Mouse (Mus musculus) liver, embryonic 12.5 days (tissue): Measurements from ENCODE around the gene Dync1i1. TPM values are rescaled to one million over a fixed set of nuclear protein-coding genes. Genes with fewer than 3 reads are reported as not detected.

Source experiments
- ATAC-seq: fragments of 200-750 bp; cut with Nextera tagmentation; 2 replicates; pipeline ENCODE4 v1.8.0; 2017; ENCODE audit warnings: moderate number of reproducible peaks, mild to moderate bottlenecking, moderate library complexity
- H3K27ac ChIP-seq: fragments of 300-500 bp; sonication (generic); 2 replicates; pipeline ENCODE4 v1.5.1; 2016; ENCODE audit warnings: mild to moderate bottlenecking
- H3K27me3 ChIP-seq: fragments of 300-500 bp; sonication (generic); replicated peaks from 2 replicates; pipeline ENCODE4 v1.6.1; 2016; ENCODE audit warnings: mild to moderate bottlenecking, moderate library complexity
- H3K36me3 ChIP-seq: fragments of 300-500 bp; sonication (generic); 2 replicates; pipeline ENCODE4 v1.6.1; 2016; ENCODE audit warnings: mild to moderate bottlenecking, moderate library complexity
- H3K4me1 ChIP-seq: fragments of 300-500 bp; sonication (generic); 2 replicates; pipeline ENCODE4 v1.6.1; 2016
- H3K4me2 ChIP-seq: fragments of 300-500 bp; sonication (generic); 2 replicates; pipeline ENCODE4 v1.6.1; 2016; ENCODE audit warnings: mild to moderate bottlenecking, moderate library complexity
- H3K4me3 ChIP-seq: fragments of 300-500 bp; sonication (generic); 2 replicates; pipeline ENCODE4 v1.5.1; 2016; ENCODE audit warnings: mild to moderate bottlenecking, moderate library complexity
- H3K9ac ChIP-seq: fragments of 300-500 bp; sonication (generic); 2 replicates; pipeline ENCODE4 v1.6.1; 2016; ENCODE audit warnings: mild to moderate bottlenecking, moderate library complexity
- H3K9me3 ChIP-seq: fragments of 300-500 bp; sonication (generic); replicated peaks from 2 replicates; pipeline ENCODE4 v1.6.1; 2016; ENCODE audit warnings: mild to moderate bottlenecking, moderate library complexity
- WGBS: fragments of 180-500 bp; shearing (Covaris S2); methylation state at CpG from one replicate; pipeline ENCODE4 v1.1.7; 2016; ENCODE audit not compliant: insufficient replicate concordance; 5-methylcytosine and 5-hydroxymethylcytosine counted together
- polyA plus RNA-seq: library from polyadenylated mRNA; unstranded; fragments of >200 nt; fragmentation: Nextera tagmentation; extraction: Ambion mirVana; gene quantifications from 2 replicates; pipeline ENCODE4 v1.2.1, GENCODE M21; 2016

Gene Dync1i1
- polyA plus RNA-seq, 1 experiment from 2014 or later = 0.15 TPM

DNA sequence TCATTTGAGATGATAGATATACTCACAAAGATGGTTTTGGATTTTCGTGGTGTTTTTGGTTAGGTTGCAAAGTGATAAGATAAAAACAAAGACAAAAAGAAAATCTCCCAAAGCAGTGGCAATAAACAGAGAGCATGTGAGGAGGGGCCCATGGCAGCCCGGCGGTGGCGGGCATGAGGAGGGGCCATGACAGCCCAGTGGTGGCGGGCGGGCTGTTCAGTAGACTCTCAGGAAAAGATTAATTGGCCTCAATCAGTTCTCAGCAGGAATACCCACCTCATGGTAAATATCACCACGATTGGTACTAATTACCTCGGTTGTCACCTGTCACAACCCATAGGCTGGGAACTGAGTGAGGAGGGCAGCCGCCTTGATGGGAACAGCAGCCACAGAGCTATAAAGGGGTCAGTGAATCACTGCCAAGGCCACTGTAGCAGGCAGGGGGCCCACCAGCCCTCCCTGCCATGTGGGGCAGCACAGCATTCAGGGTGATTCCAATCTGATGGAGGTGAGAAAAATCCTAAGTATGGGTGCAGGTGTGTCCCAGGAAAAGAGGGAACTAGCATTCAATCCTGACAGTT, 224.5 kb downstream of the Dync1i1 start:
- ATAC-seq = no peak
- no peak overlapping the region for H3K4me3 ChIP-seq
- H3K4me2 ChIP-seq = no peak overlapping the region
- no peaks in the 10 kb centered on the region for H3K36me3 ChIP-seq
- no peaks in the 10 kb centered on the region for H3K4me1 ChIP-seq
- no peak overlapping the region for H3K27ac ChIP-seq
- H3K9me3 ChIP-seq = no peaks in the 10 kb centered on the region
- H3K9ac ChIP-seq = no peak overlapping the region
- 55% methylated on average over 9 of the region's 9 CpGs for WGBS
- H3K27me3 ChIP-seq = no peaks in the 10 kb centered on the region

DNA sequence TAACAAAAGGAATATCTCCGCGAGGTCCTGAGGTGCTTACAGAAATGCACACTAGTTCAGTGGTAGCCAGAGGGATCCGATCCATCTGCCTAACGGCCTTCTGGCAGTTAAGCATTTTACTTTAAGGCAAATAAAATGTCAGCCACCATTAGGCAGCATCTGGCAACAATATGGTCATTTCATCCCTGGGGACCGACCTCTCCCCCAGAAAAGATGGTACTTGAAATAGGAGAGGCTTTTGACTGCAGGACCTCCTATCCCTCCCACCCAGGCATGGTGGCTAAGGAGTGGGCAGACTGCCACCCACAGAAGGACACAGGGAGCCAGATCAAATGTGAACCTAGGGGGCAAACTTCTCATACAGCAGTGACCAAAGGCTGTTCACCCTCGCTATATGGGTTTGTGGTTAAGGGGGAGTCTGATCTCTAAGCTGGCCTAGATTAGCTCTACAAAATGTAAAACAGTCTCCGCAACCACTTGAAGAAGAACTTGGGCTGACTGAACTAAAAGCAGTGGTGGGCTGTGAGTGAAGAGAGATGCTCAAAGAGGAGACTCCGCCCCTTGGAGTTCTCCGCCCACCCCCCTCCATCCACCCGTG, 231.0 kb downstream of the Dync1i1 start:
- no peaks in the 10 kb centered on the region for H3K4me1 ChIP-seq
- no peak overlapping the region for H3K27ac ChIP-seq
- no peak overlapping the region for H3K4me2 ChIP-seq
- H3K27me3 ChIP-seq = no peaks in the 10 kb centered on the region
- H3K9me3 ChIP-seq = no peaks in the 10 kb centered on the region
- no peak overlapping the region for H3K4me3 ChIP-seq
- no peaks in the 10 kb centered on the region for H3K36me3 ChIP-seq
- no peak for ATAC-seq
- WGBS = 67% methylated on average over 10 of the region's 10 CpGs
- no peak overlapping the region for H3K9ac ChIP-seq

DNA sequence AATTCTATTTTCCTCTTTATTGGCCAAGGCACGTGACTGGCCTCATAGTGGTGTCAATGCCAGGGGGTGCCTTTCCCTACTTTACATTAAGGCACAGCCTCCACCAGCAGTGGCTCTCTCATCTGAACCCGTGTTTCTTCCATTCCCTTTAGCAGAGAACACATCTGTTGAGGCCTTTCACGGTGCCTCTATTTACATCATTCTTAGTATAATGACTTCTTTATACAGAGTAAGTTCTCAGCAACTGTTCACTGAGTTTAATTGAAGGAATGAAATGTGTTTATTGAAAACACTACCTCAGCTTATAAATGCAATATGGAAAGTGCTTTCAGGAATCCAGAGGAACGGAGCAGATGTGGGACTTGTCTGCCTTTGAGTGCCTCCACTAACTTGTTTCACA, 235.3 kb downstream of the Dync1i1 start:
- H3K27me3 ChIP-seq = no peaks in the 10 kb centered on the region
- no peaks in the 10 kb centered on the region for H3K4me1 ChIP-seq
- no peak overlapping the region for H3K4me3 ChIP-seq
- H3K36me3 ChIP-seq = no peaks in the 10 kb centered on the region
- ATAC-seq = no peak
- no peaks in the 10 kb centered on the region for H3K9me3 ChIP-seq
- H3K9ac ChIP-seq = no peak overlapping the region
- H3K27ac ChIP-seq = no peak overlapping the region
- H3K4me2 ChIP-seq = no peak overlapping the region
- 58% methylated on average over 4 of the region's 4 CpGs for WGBS

DNA sequence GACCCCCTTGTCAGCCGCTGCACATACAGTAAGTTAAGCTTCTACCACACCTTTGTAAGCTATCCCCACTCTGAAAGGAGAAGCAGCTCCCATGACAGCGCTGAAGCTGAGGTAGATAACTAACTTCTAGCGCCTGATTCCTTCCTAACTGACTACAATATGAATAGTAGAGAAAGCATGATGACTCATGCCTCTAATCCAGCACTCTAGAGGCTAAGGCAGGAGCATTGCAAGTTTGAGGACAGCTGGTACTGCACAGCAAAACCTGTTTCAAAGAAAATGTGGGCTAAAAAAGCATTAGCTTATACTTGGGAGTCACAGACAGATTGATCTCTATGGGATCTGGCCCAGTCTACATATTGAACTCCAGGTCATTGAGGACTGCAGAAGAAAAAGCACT, 236.5 kb downstream of the Dync1i1 start:
- Histone ChIP-seq H3K27me3 (no peaks in the 10 kb centered on the region), H3K9ac (no peak overlapping the region), H3K4me2 (no peak overlapping the region), H3K36me3 (no peaks in the 10 kb centered on the region), H3K4me3 (no peak overlapping the region), H3K4me1 (no peaks in the 10 kb centered on the region), H3K9me3 (no peaks in the 10 kb centered on the region), H3K27ac (no peak overlapping the region)
- 77% methylated on average over 3 of the region's 3 CpGs for WGBS
- no peak for ATAC-seq

DNA sequence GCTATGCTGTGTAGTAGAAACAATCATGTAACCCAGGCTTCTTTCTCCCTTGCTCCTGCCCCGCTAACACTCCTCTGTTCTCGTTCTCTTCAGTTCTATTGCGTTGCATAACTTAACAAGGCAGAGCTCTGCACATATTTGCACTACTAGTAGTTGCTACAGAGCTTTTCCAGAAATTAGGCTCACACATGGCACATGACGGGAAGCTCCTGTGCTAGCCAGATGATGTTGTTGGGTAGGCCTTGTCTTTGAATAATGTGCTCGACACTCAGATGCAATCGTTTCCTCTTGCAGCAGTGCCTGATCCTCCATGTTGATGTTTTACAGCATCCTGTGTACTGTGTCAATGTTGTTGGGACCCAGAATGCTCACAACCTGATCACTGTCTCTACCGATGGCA, 240.9 kb downstream of the Dync1i1 start:
- Histone ChIP-seq H3K4me1 (no peaks in the 10 kb centered on the region), H3K36me3 (no peaks in the 10 kb centered on the region), H3K9me3 (no peaks in the 10 kb centered on the region), H3K27me3 (no peaks in the 10 kb centered on the region), H3K4me3 (no peak overlapping the region), H3K4me2 (no peak overlapping the region), H3K9ac (no peak overlapping the region), H3K27ac (no peak overlapping the region)
- no peak for ATAC-seq
- WGBS = 81% methylated on average over 7 of the region's 7 CpGs

GRCm38 (mm10) chr6:5966806-5967445, 241.5 kb downstream of the Dync1i1 start:
- Histone ChIP-seq H3K9me3 (no peaks in the 10 kb centered on the region), H3K9ac (no peak overlapping the region), H3K4me3 (no peak overlapping the region), H3K27ac (no peak overlapping the region), H3K4me1 (no peaks in the 10 kb centered on the region), H3K27me3 (no peaks in the 10 kb centered on the region), H3K4me2 (no peak overlapping the region), H3K36me3 (no peaks in the 10 kb centered on the region)
- ATAC-seq = no peak
- 67% methylated on average over 8 of the region's 8 CpGs for WGBS

GRCm38 (mm10) chr6:5967545-5967944, 242.1 kb downstream of the Dync1i1 start:
- H3K4me2 ChIP-seq = no peak overlapping the region
- no peaks in the 10 kb centered on the region for H3K9me3 ChIP-seq
- no peak overlapping the region for H3K4me3 ChIP-seq
- H3K27me3 ChIP-seq = no peaks in the 10 kb centered on the region
- H3K9ac ChIP-seq = no peak overlapping the region
- H3K36me3 ChIP-seq = no peaks in the 10 kb centered on the region
- whole genome bisulfite sequencing = 63% methylated on average over 4 of the region's 4 CpGs
- ATAC-seq = no peak
- H3K27ac ChIP-seq = no peak overlapping the region
- no peaks in the 10 kb centered on the region for H3K4me1 ChIP-seq

DNA sequence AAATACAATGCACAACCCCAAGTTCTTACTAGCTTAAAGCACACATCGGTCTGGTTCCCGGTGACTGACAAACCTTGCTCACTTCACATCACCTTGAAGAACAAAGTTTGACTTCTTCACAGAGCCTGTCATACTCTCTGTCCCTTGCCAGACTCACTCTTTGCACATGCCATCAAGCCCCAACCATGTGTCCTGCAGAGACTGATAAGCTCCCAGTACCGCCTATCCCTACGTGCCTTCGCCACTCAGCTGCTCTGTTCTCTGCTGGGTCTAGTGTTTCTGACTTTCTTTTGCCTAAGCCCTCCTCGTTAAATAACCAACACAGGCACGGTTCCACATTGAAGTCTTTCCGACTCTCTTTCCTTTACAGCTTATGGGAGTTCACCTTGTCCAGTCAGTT, 244.2 kb downstream of the Dync1i1 start:
- H3K4me2 ChIP-seq = no peak overlapping the region
- WGBS = 71% methylated on average over 8 of the region's 8 CpGs

DNA sequence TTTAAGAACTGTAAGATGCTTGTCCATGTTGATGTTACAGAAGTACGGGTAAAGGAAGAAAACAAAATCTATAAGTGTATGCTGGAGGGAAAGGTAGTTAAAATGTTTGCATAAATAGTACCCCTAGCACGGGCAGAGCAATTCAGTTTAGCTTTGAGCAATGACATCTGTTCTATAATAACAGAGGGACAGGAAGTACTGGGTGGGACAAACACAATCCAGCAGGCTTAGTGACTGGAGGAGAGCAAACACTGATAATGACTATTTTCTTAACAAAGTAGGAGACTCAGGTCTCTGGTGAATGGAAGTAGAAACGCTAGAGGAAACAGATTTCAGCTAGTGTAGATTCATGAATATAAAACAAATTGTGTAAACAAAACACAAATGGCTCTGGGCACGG, 250.8 kb downstream of the Dync1i1 start:
- Histone ChIP-seq H3K9me3 (no peaks in the 10 kb centered on the region), H3K9ac (no peak overlapping the region), H3K36me3 (no peaks in the 10 kb centered on the region)

More for the DNA sequence above, 244.2 kb downstream of the Dync1i1 start:
- no peak overlapping the region for H3K27ac ChIP-seq
- no peaks in the 10 kb centered on the region for H3K27me3 ChIP-seq
- no peak for ATAC-seq
- H3K9ac ChIP-seq = no peak overlapping the region
- H3K4me3 ChIP-seq = no peak overlapping the region
- H3K36me3 ChIP-seq = no peaks in the 10 kb centered on the region
- no peaks in the 10 kb centered on the region for H3K9me3 ChIP-seq
- no peaks in the 10 kb centered on the region for H3K4me1 ChIP-seq

DNA sequence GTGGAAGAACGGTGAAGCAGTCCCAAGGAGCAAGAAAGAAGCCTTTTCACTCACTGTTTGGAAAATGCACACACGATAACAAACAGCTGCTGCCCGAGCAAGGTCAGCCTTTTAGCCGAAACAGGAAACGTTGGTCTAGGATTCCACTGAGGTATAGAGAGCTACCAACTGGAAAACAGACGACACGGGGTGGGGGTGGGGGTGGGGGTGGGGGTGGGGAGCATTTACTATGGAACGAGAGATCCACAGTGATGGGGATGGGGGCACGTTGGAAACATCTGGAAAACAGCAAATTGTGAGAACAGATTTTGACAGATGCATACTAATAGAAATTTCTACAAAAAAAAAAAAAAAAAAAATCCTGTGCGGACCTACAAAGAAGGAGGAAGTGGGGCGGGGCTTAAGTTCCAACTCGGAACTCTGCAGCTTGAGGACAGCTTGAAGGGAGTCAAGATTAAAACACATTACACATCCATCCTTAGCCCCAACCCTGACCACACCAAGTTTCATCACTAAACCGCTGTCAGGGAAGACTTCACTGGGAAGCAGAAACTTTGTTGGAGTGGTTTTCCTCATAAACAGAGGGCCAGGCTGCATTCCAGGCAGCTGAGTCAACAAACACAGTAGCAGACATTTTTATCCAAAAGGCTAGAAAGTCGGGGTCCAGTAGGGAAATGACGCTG, 251.9 kb downstream of the Dync1i1 start:
- no peaks in the 10 kb centered on the region for H3K4me1 ChIP-seq
- no peaks in the 10 kb centered on the region for H3K36me3 ChIP-seq
- no peaks in the 10 kb centered on the region for H3K9me3 ChIP-seq
- H3K4me3 ChIP-seq = no peak overlapping the region
- H3K27me3 ChIP-seq = no peaks in the 10 kb centered on the region
- no peak overlapping the region for H3K4me2 ChIP-seq
- 46% methylated on average over 15 of the region's 15 CpGs for WGBS
- ATAC-seq = no peak
- no peak overlapping the region for H3K9ac ChIP-seq
- no peak overlapping the region for H3K27ac ChIP-seq

More for the DNA sequence above, 250.8 kb downstream of the Dync1i1 start:
- H3K4me3 ChIP-seq = no peak overlapping the region
- 33% methylated on average over 4 of the region's 4 CpGs for WGBS
- ATAC-seq = no peak
- H3K4me2 ChIP-seq = no peak overlapping the region
- H3K27me3 ChIP-seq = no peaks in the 10 kb centered on the region
- H3K4me1 ChIP-seq = no peaks in the 10 kb centered on the region
- H3K27ac ChIP-seq = no peak overlapping the region

DNA sequence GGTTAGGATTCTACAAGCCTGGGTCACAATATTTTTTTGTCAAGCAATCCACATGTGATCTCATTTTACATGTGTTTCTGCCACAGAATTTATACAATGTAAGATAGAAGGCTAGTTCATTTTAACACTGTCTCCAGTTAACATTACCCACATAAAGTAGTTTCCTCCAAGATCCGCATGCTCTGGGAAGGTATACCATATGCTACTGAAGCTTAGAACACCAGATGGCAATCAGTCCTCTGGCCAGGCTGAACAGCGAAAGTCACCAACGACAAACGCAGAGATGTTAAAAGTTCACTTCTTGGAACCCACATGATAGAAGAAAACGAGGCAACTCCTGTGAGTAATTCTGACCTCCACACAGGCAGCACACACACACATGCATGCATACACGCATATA, 265.8 kb downstream of the Dync1i1 start:
- Histone ChIP-seq H3K27me3 (no peaks in the 10 kb centered on the region), H3K4me1 (no peaks in the 10 kb centered on the region), H3K27ac (no peak overlapping the region), H3K36me3 (no peaks in the 10 kb centered on the region), H3K9me3 (no peaks in the 10 kb centered on the region), H3K4me3 (no peak overlapping the region), H3K9ac (no peak overlapping the region), H3K4me2 (no peak overlapping the region)
- ATAC-seq = no peak
- 63% methylated on average over 6 of the region's 6 CpGs for WGBS
